Mouse (Mus musculus) C2C12 (cell line): ENCODE measurements around the gene Relt. TPM values are rescaled to one million over a fixed set of nuclear protein-coding genes. Genes with fewer than 3 reads are reported as not detected.

Experiments
- H3K27me3 ChIP-seq: one replicate; pipeline ENCODE4 v1.6.1; 2011; ENCODE audit not compliant: control insufficient read depth, insufficient read depth, insufficient read length
- H3K36me3 ChIP-seq: one replicate; pipeline ENCODE4 v1.6.1; 2011; ENCODE audit not compliant: control insufficient read depth, insufficient read depth
- H3K4me3 ChIP-seq: one replicate; pipeline ENCODE4 v1.5.1; 2011; ENCODE audit warnings: mild to moderate bottlenecking, control low read depth; ENCODE audit not compliant: poor library complexity, insufficient read depth, severe bottlenecking
- H3K79me2 ChIP-seq: one replicate; pipeline ENCODE4 v1.6.1; 2011; ENCODE audit not compliant: control insufficient read depth, insufficient read depth
- H3K79me3 ChIP-seq: one replicate; pipeline ENCODE4 v1.6.1; 2011; ENCODE audit warnings: low read depth, control low read depth
- H3ac ChIP-seq: one replicate; pipeline ENCODE3; 2011; ENCODE audit warnings: low read depth; ENCODE audit not compliant: control insufficient read depth, insufficient read length
- CEBPB ChIP-seq: IDR thresholded peaks from one replicate; pipeline ENCODE4 v1.6.1; 2011; ENCODE audit warnings: low read depth, mild to moderate bottlenecking, control low read depth, moderate library complexity
- CTCF ChIP-seq: IDR thresholded peaks from one replicate; pipeline ENCODE4 v1.5.1; 2011; ENCODE audit not compliant: control insufficient read depth, insufficient read depth, insufficient read length
- FOSL1 ChIP-seq: IDR thresholded peaks from one replicate; pipeline ENCODE4 v1.8.0; 2011; ENCODE audit warnings: mild to moderate bottlenecking, low read length; ENCODE audit not compliant: poor library complexity, insufficient read depth, severe bottlenecking
- MAX ChIP-seq: IDR thresholded peaks from one replicate; pipeline ENCODE4 v1.6.1; 2011; ENCODE audit warnings: mild to moderate bottlenecking, control low read depth
- MYOD1 ChIP-seq: IDR thresholded peaks from one replicate; pipeline ENCODE4 v1.6.1; 2011; ENCODE audit warnings: low read depth; ENCODE audit not compliant: control insufficient read depth, insufficient read length
- MYOG ChIP-seq: IDR thresholded peaks from one replicate; pipeline ENCODE4 v1.6.1; 2011; ENCODE audit not compliant: control insufficient read depth, insufficient read length; ENCODE audit errors: extremely low read depth
- USF1 ChIP-seq: IDR thresholded peaks from one replicate; pipeline ENCODE4 v1.6.1; 2011; ENCODE audit warnings: low read depth, mild to moderate bottlenecking, control low read depth, moderate library complexity
- polyA plus RNA-seq: library from polyadenylated mRNA; unstranded; fragments of >200 nt; fragmentation: generic; extraction: Trizol; gene quantifications from one replicate; pipeline ENCODE4 v1.2.1, GENCODE M21; 2012; ENCODE audit warnings: missing spikeins

The Relt gene
- polyA plus RNA-seq, 1 experiment = 23.7 TPM

- H3K36me3 ChIP-seq = no peaks in the 10 kb centered on the region
- no peak overlapping the region for H3K4me3 ChIP-seq
- no peak overlapping the region for H3ac ChIP-seq
- peaks cover 37% of the 10 kb centered on the region for H3K79me2 ChIP-seq
- peaks cover 12% of the 10 kb centered on the region for H3K79me3 ChIP-seq
- H3K27me3 ChIP-seq = no peaks in the 10 kb centered on the region
- TF ChIP-seq CTCF (no peak), USF1 (no peak), FOSL1 (no peak), CEBPB (no peak), MAX (no peak), MYOD1 (no peak)
These were observed 2.0 kb downstream of the Relt start for GRCm38 (mm10) chr7:100861209-100861608.

GRCm38 (mm10) chr7:100860450-100860849, 2.8 kb downstream of the Relt start:
- H3K4me3 ChIP-seq = no peak overlapping the region
- TF ChIP-seq MYOD1 = no peak
- no peak for TF ChIP-seq MAX
- TF ChIP-seq CEBPB = no peak
- no peak for TF ChIP-seq FOSL1
- TF ChIP-seq USF1 = no peak
- peaks cover 37% of the 10 kb centered on the region for H3K79me2 ChIP-seq
- H3ac ChIP-seq = no peak overlapping the region
- peaks cover 12% of the 10 kb centered on the region for H3K79me3 ChIP-seq
- no peaks in the 10 kb centered on the region for H3K27me3 ChIP-seq
- no peaks in the 10 kb centered on the region for H3K36me3 ChIP-seq

- H3K36me3 ChIP-seq = peaks cover 3% of the 10 kb centered on the region
- H3K79me3 ChIP-seq = peaks cover 4% of the 10 kb centered on the region
- TF ChIP-seq FOSL1 (no peak), CEBPB (no peak), MYOG (no peak), CTCF (no peak), MAX (no peak), MYOD1 (no peak), USF1 (no peak)
- no peak overlapping the region for H3K4me3 ChIP-seq
- peaks cover 20% of the 10 kb centered on the region for H3K79me2 ChIP-seq
- H3ac ChIP-seq = no peak overlapping the region
- H3K27me3 ChIP-seq = no peaks in the 10 kb centered on the region
These were observed 7.3 kb downstream of the Relt start for GRCm38 (mm10) chr7:100855795-100856573.

- Histone ChIP-seq H3ac (no peak overlapping the region), H3K79me3 (peaks cover 2% of the 10 kb centered on the region), H3K79me2 (peaks cover 16% of the 10 kb centered on the region), H3K36me3 (peaks cover 3% of the 10 kb centered on the region), H3K4me3 (no peak overlapping the region), H3K27me3 (no peaks in the 10 kb centered on the region)
- TF ChIP-seq CEBPB = no peak
- no peak for TF ChIP-seq USF1
- TF ChIP-seq FOSL1 = no peak
- no peak for TF ChIP-seq MYOG
- no peak for TF ChIP-seq CTCF
- TF ChIP-seq MAX = no peak
- TF ChIP-seq MYOD1 = no peak
These were observed 7.9 kb downstream of the Relt start for GRCm38 (mm10) chr7:100855300-100855699.

GRCm38 (mm10) chr7:100854861-100855260, 8.4 kb downstream of the Relt start:
- H3K36me3 ChIP-seq = peaks cover 3% of the 10 kb centered on the region
- peaks cover 2% of the 10 kb centered on the region for H3K79me3 ChIP-seq
- no peaks in the 10 kb centered on the region for H3K27me3 ChIP-seq
- peaks cover 14% of the 10 kb centered on the region for H3K79me2 ChIP-seq
- H3K4me3 ChIP-seq = no peak overlapping the region
- H3ac ChIP-seq = no peak overlapping the region
- no peak for TF ChIP-seq CEBPB

GRCm38 (mm10) chr7:100854137-100854814, 9.0 kb downstream of the Relt start:
- no peak overlapping the region for H3K4me3 ChIP-seq
- H3K79me2 ChIP-seq = peaks cover 8% of the 10 kb centered on the region
- TF ChIP-seq FOSL1 = no peak
- TF ChIP-seq CTCF = no peak
- TF ChIP-seq USF1 = no peak
- no peak for TF ChIP-seq MYOD1
- TF ChIP-seq CEBPB = no peak
- no peak for TF ChIP-seq MAX
- no peak for TF ChIP-seq MYOG
- peaks cover 2% of the 10 kb centered on the region for H3K79me3 ChIP-seq
- peaks cover 5% of the 10 kb centered on the region for H3K36me3 ChIP-seq
- no peaks in the 10 kb centered on the region for H3K27me3 ChIP-seq
- H3ac ChIP-seq = no peak overlapping the region
